Mouse (Mus musculus): Measurements from ENCODE around the gene Trim14.

Gene Trim14

GRCm38 (mm10) chr4:46564247-46564646 lies 28.3 kb upstream of the Trim14 start:
- TF ChIP-seq CTCF (conservative IDR thresholded peaks at IDR 0.05; ENCODE audit: low read length) (no peak), NANOG (IDR thresholded peaks at IDR 0.05; ENCODE audit: borderline replicate concordance, low read length) (no peak), POU5F1 (IDR thresholded peaks at IDR 0.05; ENCODE audit: borderline replicate concordance, low read length) (no peak)
- no peak overlapping the region for H3K4me3 ChIP-seq (replicated peaks; ENCODE audit: low read length)
- peaks cover 15% of the 10 kb centered on the region for H3K4me1 ChIP-seq (replicated peaks; ENCODE audit: low read depth, low read length)
- no peaks in the 10 kb centered on the region for H3K27me3 ChIP-seq (ENCODE audit: insufficient read depth, low read length)
- no peaks in the 10 kb centered on the region for H3K9me3 ChIP-seq (ENCODE audit: low read length)
- no peaks in the 10 kb centered on the region for H3K36me3 ChIP-seq (ENCODE audit: insufficient read depth, low read length)

- no peaks in the 10 kb centered on the region for H3K36me3 ChIP-seq (ENCODE audit: insufficient read depth, low read length)
- no peak for TF ChIP-seq POU5F1 (IDR thresholded peaks at IDR 0.05; ENCODE audit: borderline replicate concordance, low read length)
- TF ChIP-seq NANOG (IDR thresholded peaks at IDR 0.05; ENCODE audit: borderline replicate concordance, low read length), result no peak
- TF ChIP-seq CTCF (conservative IDR thresholded peaks at IDR 0.05; ENCODE audit: low read length), result no peak
- H3K9me3 ChIP-seq (ENCODE audit: low read length), result no peaks in the 10 kb centered on the region
- H3K27me3 ChIP-seq (ENCODE audit: insufficient read depth, low read length), result no peaks in the 10 kb centered on the region
- peaks cover 15% of the 10 kb centered on the region for H3K4me1 ChIP-seq (replicated peaks; ENCODE audit: low read depth, low read length)
- no peak overlapping the region for H3K4me3 ChIP-seq (replicated peaks; ENCODE audit: low read length)
Measured at GRCm38 (mm10) chr4:46563847-46564246, 27.9 kb upstream of the Trim14 start.

DNA sequence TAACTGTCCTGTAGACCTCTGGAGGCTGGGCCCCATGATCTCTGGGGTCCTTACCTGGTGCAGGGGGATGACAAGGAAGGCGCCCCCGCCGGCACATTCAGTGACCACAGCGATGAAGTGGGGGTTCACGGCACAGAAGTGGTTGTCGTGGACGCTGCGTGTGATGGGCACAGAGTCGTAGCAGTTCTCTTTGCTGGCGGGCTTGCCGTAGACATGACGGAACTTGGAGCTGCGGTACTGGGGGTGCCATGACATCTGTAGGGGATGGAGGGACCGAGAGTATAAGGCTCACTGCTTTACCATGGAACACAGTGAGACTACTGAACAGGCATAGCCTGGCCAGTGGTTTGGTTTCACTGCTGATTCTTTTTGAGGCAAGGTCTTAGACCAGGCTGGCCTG lies 26.9 kb upstream of the Trim14 start:
- H3K27me3 ChIP-seq (ENCODE audit: insufficient read depth, low read length), result no peaks in the 10 kb centered on the region
- H3K4me3 ChIP-seq (replicated peaks; ENCODE audit: low read length), result 0 out of 2 replicates have a peak overlapping the region, but pooled peaks have one; percentile 17

DNA sequence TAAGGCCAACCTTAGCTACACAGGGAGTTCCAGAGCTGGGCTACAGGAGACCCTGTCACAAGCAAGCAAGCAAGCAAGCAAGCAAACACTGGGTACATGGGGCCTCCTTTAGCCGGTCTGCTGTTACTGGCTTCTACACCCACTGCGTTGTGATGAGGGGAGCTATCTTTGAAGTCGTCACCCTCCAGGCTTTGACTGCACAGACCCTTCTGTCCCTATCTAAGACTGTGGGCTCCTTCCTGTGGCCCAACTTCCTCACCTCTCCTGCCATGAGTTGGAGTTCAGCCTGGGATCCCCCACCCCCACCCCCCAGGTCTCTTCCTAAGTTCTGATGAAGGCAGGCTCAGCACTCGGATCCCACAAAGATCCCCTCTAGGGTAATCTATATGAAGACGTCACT lies 26.1 kb upstream of the Trim14 start:
- H3K9me3 ChIP-seq (ENCODE audit: low read length), result no peaks in the 10 kb centered on the region
- no peaks in the 10 kb centered on the region for H3K27me3 ChIP-seq (ENCODE audit: insufficient read depth, low read length)
- TF ChIP-seq CTCF (conservative IDR thresholded peaks at IDR 0.05; ENCODE audit: low read length) (no peak), POU5F1 (IDR thresholded peaks at IDR 0.05; ENCODE audit: borderline replicate concordance, low read length) (no peak), NANOG (IDR thresholded peaks at IDR 0.05; ENCODE audit: borderline replicate concordance, low read length) (no peak)

More for the DNA sequence above, 26.9 kb upstream of the Trim14 start:
- Histone ChIP-seq H3K4me1 (replicated peaks; ENCODE audit: low read depth, low read length) (peaks cover 8% of the 10 kb centered on the region), H3K9me3 (ENCODE audit: low read length) (no peaks in the 10 kb centered on the region), H3K36me3 (ENCODE audit: insufficient read depth, low read length) (no peaks in the 10 kb centered on the region)
- no peak for TF ChIP-seq CTCF (conservative IDR thresholded peaks at IDR 0.05; ENCODE audit: low read length)

DNA sequence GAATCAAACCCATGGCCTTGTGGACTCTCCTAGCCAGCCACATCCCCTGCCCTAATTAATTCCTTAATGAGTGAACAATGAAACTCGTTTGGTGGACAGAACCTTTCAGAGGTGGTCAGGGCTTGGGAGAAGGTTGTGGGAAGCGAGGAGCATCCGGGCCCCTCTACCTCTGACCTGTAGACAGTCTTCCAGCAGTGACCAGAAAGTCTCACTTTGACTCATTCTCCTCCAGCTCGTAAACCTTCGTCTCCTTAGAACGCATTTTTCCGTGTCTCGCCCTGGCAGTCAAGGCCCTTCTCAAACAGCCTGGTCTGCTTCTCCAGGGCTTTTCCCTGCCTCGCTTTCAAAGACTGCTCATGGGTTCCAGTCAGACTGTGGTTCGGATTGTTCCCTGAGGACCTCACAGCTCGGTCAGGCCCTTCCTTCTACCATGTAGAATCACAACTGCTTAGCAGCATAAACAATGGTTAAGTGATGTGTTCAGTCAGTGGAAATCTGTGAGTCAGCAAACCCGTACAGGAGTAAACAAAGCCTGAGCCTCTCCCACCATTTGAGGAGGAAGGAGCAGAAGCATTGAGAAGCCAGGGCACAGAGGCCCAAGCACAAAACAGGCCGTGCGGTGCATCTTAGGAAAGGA lies 24.2 kb upstream of the Trim14 start:
- H3K9me3 ChIP-seq (ENCODE audit: low read length), result no peaks in the 10 kb centered on the region
- 0 out of 2 replicates have a peak, but pooled peaks cover 6% of the 10 kb centered on the region for H3K27me3 ChIP-seq (ENCODE audit: insufficient read depth, low read length)
- no peak overlapping the region for H3K4me3 ChIP-seq (replicated peaks; ENCODE audit: low read length)
- peaks cover 9% of the 10 kb centered on the region for H3K4me1 ChIP-seq (replicated peaks; ENCODE audit: low read depth, low read length)
- H3K36me3 ChIP-seq (ENCODE audit: insufficient read depth, low read length), result no peaks in the 10 kb centered on the region
- TF ChIP-seq CTCF (conservative IDR thresholded peaks at IDR 0.05; ENCODE audit: low read length), result no peak
- no peak for TF ChIP-seq POU5F1 (IDR thresholded peaks at IDR 0.05; ENCODE audit: borderline replicate concordance, low read length)
- TF ChIP-seq NANOG (IDR thresholded peaks at IDR 0.05; ENCODE audit: borderline replicate concordance, low read length), result no peak

More for the DNA sequence above, 26.1 kb upstream of the Trim14 start:
- Histone ChIP-seq H3K36me3 (ENCODE audit: insufficient read depth, low read length) (no peaks in the 10 kb centered on the region), H3K4me1 (replicated peaks; ENCODE audit: low read depth, low read length) (peaks cover 8% of the 10 kb centered on the region), H3K4me3 (replicated peaks; ENCODE audit: low read length) (no peak overlapping the region)

DNA sequence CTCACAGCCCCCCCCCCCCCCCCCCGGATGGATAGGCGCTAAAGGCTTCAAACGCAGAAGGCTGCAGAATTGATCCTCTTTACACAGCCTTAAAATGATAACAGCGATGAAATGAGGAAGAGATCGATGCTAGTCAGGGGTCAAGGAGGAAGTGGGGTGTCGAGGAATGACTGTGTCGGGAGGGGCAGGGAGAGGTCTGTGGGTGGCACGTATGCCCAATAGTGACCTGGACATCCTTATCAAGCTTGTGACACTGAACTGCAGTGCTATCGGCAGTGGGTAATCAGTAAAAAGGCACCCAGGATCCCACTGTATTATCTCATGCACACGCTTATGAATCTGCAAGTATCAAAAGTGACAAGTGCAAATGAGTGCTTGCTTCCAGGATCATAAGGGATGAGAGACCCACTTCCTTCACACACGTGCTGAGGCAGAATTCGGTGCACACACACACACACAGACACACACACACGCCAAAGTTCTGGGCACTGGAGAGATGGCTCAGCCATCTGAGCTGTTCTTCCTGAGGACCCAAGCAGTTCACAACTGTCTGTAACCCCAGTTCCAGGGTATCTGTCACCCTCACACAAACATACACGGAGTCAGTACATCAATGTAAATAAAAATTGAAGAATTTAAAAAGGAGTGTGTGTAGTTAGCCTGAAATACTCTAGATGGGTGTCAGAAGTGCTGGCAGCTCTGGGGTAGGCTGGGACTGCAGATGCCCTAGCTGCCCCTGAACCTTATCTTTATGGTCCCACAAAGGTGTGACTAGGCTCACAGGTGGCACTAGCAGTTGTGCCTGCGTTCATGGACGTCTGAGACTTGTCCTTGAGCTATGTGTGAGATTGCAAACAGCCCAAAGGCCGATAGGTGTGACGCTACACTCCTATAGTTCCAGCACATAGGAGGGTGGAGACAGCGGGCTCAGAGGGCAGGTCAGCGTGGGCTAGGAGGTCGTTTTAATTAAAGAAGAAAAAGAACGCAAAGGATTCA lies 23.0 kb upstream of the Trim14 start:
- peaks cover 19% of the 10 kb centered on the region for H3K4me1 ChIP-seq (replicated peaks; ENCODE audit: low read depth, low read length)
- TF ChIP-seq POU5F1 (IDR thresholded peaks at IDR 0.05; ENCODE audit: borderline replicate concordance, low read length) (no peak), NANOG (IDR thresholded peaks at IDR 0.05; ENCODE audit: borderline replicate concordance, low read length) (no peak), CTCF (conservative IDR thresholded peaks at IDR 0.05; ENCODE audit: low read length) (no peak)
- H3K36me3 ChIP-seq (ENCODE audit: insufficient read depth, low read length), result no peaks in the 10 kb centered on the region
- H3K9me3 ChIP-seq (ENCODE audit: low read length), result no peaks in the 10 kb centered on the region
- H3K4me3 ChIP-seq (replicated peaks; ENCODE audit: low read length), result no peak overlapping the region
- H3K27me3 ChIP-seq (ENCODE audit: insufficient read depth, low read length), result 0 out of 2 replicates have a peak, but pooled peaks cover 6% of the 10 kb centered on the region

GRCm38 (mm10) chr4:46556933-46557332 lies 21.0 kb upstream of the Trim14 start:
- Histone ChIP-seq H3K27me3 (ENCODE audit: insufficient read depth, low read length) (0 out of 2 replicates have a peak, but pooled peaks cover 6% of the 10 kb centered on the region), H3K36me3 (ENCODE audit: insufficient read depth, low read length) (no peaks in the 10 kb centered on the region), H3K4me1 (replicated peaks; ENCODE audit: low read depth, low read length) (peaks cover 19% of the 10 kb centered on the region), H3K9me3 (ENCODE audit: low read length) (no peaks in the 10 kb centered on the region), H3K4me3 (replicated peaks; ENCODE audit: low read length) (no peak overlapping the region)
- TF ChIP-seq POU5F1 (IDR thresholded peaks at IDR 0.05; ENCODE audit: borderline replicate concordance, low read length) (no peak), CTCF (conservative IDR thresholded peaks at IDR 0.05; ENCODE audit: low read length) (no peak)

DNA sequence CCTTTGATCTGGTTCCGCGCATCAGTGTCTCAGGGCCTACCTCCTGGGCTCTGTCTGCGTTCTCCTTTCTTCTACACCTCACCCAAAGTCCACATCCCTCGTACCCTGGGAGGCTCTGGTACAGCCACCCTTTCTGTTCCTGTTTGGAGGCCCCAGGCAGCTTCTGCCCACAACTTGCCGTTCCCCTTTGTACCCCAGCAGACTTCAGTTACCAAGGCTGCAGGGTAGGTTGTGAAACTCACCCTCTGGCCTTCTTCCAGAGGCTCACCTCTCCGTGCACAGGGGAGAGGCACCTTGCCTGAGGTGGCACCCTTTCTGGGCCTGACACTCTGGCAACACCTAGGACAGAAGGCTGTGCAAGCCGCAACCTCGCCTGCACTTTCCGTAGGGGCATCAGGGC lies 19.8 kb upstream of the Trim14 start:
- Histone ChIP-seq H3K9me3 (ENCODE audit: low read length) (no peaks in the 10 kb centered on the region), H3K36me3 (ENCODE audit: insufficient read depth, low read length) (no peaks in the 10 kb centered on the region), H3K4me1 (replicated peaks; ENCODE audit: low read depth, low read length) (peaks cover 19% of the 10 kb centered on the region), H3K4me3 (replicated peaks; ENCODE audit: low read length) (no peak overlapping the region), H3K27me3 (ENCODE audit: insufficient read depth, low read length) (0 out of 2 replicates have a peak, but pooled peaks cover 6% of the 10 kb centered on the region)
- TF ChIP-seq POU5F1 (IDR thresholded peaks at IDR 0.05; ENCODE audit: borderline replicate concordance, low read length) (no peak), CTCF (conservative IDR thresholded peaks at IDR 0.05; ENCODE audit: low read length) (no peak), NANOG (IDR thresholded peaks at IDR 0.05; ENCODE audit: borderline replicate concordance, low read length) (no peak)
